Mouse (Mus musculus): Measurements from ENCODE around the gene Gipc3. TPM values are rescaled to one million over a fixed set of nuclear protein-coding genes. Genes with fewer than 3 reads are reported as not detected.

Gene Gipc3
- polyA plus RNA-seq, 1 experiment from 2014 or later: not detected

GRCm38 (mm10) chr10:81301321-81301720 is 41.7 kb downstream of the Gipc3 start:
- Histone ChIP-seq H3K4me1 (peaks cover 22% of the 10 kb centered on the region), H3K36me3 (peaks cover 8% of the 10 kb centered on the region), H3K4me2 (replicated peaks) (no peak overlapping the region), H3K27ac (replicated peaks) (no peak overlapping the region), H3K9me3 (no peaks in the 10 kb centered on the region), H3K9ac (replicated peaks) (no peak overlapping the region), H3K4me3 (no peak overlapping the region), H3K27me3 (no peaks in the 10 kb centered on the region)
- 84% methylated on average over 9 of the region's 9 CpGs for WGBS
- no peak for ATAC-seq (replicated peaks)

DNA sequence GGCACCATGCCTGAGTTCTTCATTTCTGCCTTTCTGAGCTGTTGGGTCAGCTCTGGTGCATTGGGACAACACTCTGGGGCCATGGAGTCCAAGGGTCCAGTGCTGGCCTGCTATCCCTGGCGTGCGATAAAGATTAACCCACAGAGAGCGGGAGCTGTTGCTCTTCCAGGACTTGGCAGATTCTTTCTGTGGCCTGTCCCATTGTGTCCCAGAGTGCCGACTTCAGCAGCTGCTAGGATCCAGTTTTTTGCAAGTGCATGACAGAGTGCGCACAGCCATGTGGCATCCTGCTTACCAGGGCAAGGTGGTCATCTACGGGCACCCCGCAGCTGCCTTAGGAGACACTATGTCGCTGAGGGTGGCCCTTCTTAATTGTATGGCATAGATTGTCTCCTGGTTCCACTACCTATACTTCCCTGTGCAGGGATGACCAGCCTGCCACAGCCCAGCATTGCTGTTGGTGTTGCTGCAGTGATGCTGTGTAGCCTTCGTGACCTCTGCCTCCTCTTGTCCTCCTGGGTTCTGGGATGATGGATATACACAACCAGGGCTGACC is 42.6 kb downstream of the Gipc3 start:
- H3K27me3 ChIP-seq: no peaks in the 10 kb centered on the region
- no peak overlapping the region for H3K9ac ChIP-seq (replicated peaks)
- no peak overlapping the region for H3K4me2 ChIP-seq (replicated peaks)
- peaks cover 31% of the 10 kb centered on the region for H3K4me1 ChIP-seq
- no peak for ATAC-seq (replicated peaks)
- H3K27ac ChIP-seq (replicated peaks): no peak overlapping the region
- H3K36me3 ChIP-seq: no peaks in the 10 kb centered on the region
- no peaks in the 10 kb centered on the region for H3K9me3 ChIP-seq
- H3K4me3 ChIP-seq: no peak overlapping the region
- WGBS: 81% methylated on average over 9 of the region's 9 CpGs

- Histone ChIP-seq H3K4me2 (replicated peaks) (no peak overlapping the region), H3K4me3 (no peak overlapping the region), H3K9ac (replicated peaks) (no peak overlapping the region), H3K9me3 (no peaks in the 10 kb centered on the region), H3K27me3 (no peaks in the 10 kb centered on the region), H3K36me3 (no peaks in the 10 kb centered on the region), H3K27ac (replicated peaks) (no peak overlapping the region), H3K4me1 (peaks cover 37% of the 10 kb centered on the region)
- 93% methylated on average over 14 of the region's 14 CpGs for WGBS
- ATAC-seq (replicated peaks): no peak
Observed at GRCm38 (mm10) chr10:81299585-81300351, 43.3 kb downstream of the Gipc3 start.

DNA sequence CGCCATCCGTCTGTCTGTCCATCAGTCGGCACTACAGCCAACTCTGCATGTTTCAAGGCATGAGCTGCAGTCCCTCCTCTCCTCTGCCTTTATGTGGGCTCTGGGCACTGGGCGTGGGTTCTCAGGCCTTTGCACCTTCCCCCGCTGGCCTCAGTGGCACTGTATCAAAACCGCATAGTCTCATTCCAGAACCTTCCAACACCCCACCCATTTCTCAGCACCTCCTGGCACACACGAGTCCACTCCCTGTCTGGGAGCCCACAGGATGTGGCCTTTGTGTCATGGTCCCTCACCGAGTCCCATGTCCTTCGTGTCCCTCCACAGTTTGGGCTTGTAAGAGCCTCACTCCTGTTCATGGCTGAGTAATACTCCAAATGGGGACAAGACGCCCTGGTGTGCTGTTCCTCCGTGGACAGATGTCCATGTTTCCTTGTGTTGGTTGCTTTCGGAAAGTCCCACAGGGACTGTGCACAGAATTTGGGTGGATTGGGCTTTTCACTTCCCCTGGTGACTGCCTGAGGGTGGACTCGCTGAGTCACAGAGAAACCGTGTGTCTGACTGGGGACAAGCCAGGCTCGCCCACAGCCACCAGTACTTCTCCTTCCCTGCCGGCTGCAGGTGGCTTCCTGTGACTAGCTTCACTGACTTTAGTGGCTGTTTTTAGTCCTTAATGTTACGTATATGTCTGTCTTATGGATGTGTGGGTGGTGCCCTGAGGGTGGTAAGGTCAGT is 44.5 kb downstream of the Gipc3 start:
- no peak for ATAC-seq (replicated peaks)
- 96% methylated on average over 17 of the region's 17 CpGs for WGBS
- no peak overlapping the region for H3K9ac ChIP-seq (replicated peaks)
- H3K4me2 ChIP-seq (replicated peaks): no peak overlapping the region
- no peaks in the 10 kb centered on the region for H3K9me3 ChIP-seq
- H3K4me1 ChIP-seq: peaks cover 49% of the 10 kb centered on the region
- H3K27ac ChIP-seq (replicated peaks): no peak overlapping the region
- no peaks in the 10 kb centered on the region for H3K36me3 ChIP-seq
- no peak overlapping the region for H3K4me3 ChIP-seq
- no peaks in the 10 kb centered on the region for H3K27me3 ChIP-seq

GRCm38 (mm10) chr10:81297845-81298244 is 45.2 kb downstream of the Gipc3 start:
- no peak overlapping the region for H3K27ac ChIP-seq (replicated peaks)
- H3K4me1 ChIP-seq: peaks cover 42% of the 10 kb centered on the region

GRCm38 (mm10) chr10:81297246-81297645 is 45.8 kb downstream of the Gipc3 start:
- 86% methylated on average over 6 of the region's 6 CpGs for WGBS
- H3K27me3 ChIP-seq: no peaks in the 10 kb centered on the region
- H3K36me3 ChIP-seq: no peaks in the 10 kb centered on the region
- peaks cover 36% of the 10 kb centered on the region for H3K4me1 ChIP-seq
- ATAC-seq (replicated peaks): no peak
- H3K9ac ChIP-seq (replicated peaks): no peak overlapping the region
- H3K9me3 ChIP-seq: no peaks in the 10 kb centered on the region
- H3K4me2 ChIP-seq (replicated peaks): no peak overlapping the region
- H3K4me3 ChIP-seq: no peak overlapping the region
- no peak overlapping the region for H3K27ac ChIP-seq (replicated peaks)

More at GRCm38 (mm10) chr10:81297845-81298244, 45.2 kb downstream of the Gipc3 start:
- 88% methylated on average over 10 of the region's 10 CpGs for WGBS
- no peaks in the 10 kb centered on the region for H3K9me3 ChIP-seq
- no peaks in the 10 kb centered on the region for H3K27me3 ChIP-seq
- H3K9ac ChIP-seq (replicated peaks): no peak overlapping the region
- ATAC-seq (replicated peaks): no peak
- no peak overlapping the region for H3K4me2 ChIP-seq (replicated peaks)
- no peak overlapping the region for H3K4me3 ChIP-seq
- H3K36me3 ChIP-seq: no peaks in the 10 kb centered on the region

- ATAC-seq (replicated peaks): no peak
- H3K27ac ChIP-seq (replicated peaks): no peak overlapping the region
- peaks cover 44% of the 10 kb centered on the region for H3K4me1 ChIP-seq
- no peak overlapping the region for H3K4me3 ChIP-seq
- H3K4me2 ChIP-seq (replicated peaks): 0 out of 2 replicates have a peak overlapping the region, but pooled peaks have one; percentile 74
- no peaks in the 10 kb centered on the region for H3K9me3 ChIP-seq
- no peaks in the 10 kb centered on the region for H3K36me3 ChIP-seq
- 91% methylated on average over 6 of the region's 6 CpGs for WGBS
- no peak overlapping the region for H3K9ac ChIP-seq (replicated peaks)
- H3K27me3 ChIP-seq: no peaks in the 10 kb centered on the region; the same call in 1 of the 2 replicates
Observed at GRCm38 (mm10) chr10:81295185-81295584, 47.9 kb downstream of the Gipc3 start.

DNA sequence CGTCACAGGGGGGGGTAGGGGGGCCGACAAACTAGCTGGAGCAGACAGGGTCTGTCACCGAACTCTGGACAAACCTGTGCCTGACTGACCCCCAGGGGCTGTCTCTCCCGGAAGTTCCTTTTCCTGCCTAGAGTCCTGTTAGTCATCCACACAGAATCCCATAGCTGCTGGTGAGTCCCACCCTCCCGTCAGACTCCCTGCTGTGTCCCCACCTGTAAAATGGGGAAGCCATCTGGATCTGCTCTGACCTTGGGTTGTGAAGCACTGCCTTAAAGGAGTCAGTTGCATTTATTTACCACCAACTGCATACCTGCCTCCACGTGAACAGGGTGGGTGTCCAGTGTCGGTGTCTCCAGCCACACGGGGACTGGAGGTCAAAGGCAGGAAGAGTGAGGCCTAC is 48.6 kb downstream of the Gipc3 start:
- ATAC-seq (replicated peaks): no peak
- H3K4me2 ChIP-seq (replicated peaks): peak overlapping the region; percentile 74
- peak overlapping the region; percentile 97 for H3K4me3 ChIP-seq
- WGBS: 71% methylated on average over 8 of the region's 8 CpGs
- H3K27ac ChIP-seq (replicated peaks): no peak overlapping the region
- H3K27me3 ChIP-seq: no peaks in the 10 kb centered on the region; the same call in 1 of the 2 replicates
- no peaks in the 10 kb centered on the region for H3K36me3 ChIP-seq
- H3K9me3 ChIP-seq: no peaks in the 10 kb centered on the region
- H3K4me1 ChIP-seq: peaks cover 45% of the 10 kb centered on the region
- H3K9ac ChIP-seq (replicated peaks): peak overlapping the region; percentile 95

DNA sequence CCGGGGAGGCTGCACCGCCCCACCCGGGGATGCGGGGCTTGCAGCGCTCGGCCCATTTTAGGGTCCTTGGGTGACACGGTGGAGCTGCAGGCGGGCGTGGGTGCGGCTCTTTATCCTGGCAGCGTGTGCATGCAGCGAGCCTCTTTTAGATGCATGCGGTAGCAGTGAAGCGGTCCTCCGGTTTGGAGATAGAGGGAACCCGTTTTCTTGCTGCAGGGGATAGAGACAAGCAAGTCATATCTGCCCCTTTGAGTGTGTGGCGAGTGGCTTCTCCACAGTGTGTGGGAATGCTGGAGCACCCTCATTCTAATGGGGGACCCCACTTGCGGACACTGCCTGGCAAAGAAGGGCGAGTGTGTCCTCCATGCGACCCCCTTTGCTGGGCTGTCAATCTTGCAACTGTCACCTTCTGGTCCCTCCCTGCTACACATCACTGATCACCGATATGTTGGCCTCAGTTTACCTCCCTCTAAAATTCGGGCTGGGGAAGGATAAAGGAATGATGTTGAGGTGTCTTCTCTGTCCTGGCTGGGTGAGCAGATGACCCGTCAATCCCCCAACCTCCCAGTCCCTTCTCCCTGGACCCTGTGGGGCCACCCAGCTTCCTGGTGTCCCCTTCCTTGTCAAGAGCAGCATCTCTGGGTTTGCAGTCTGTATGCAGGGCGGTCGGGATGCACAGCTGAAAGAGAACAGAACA is 49.6 kb downstream of the Gipc3 start:
- ATAC-seq (replicated peaks): peak; percentile 24
- 3% methylated on average over 25 of the region's 25 CpGs for WGBS
- no peaks in the 10 kb centered on the region for H3K9me3 ChIP-seq

GRCm38 (mm10) chr10:81292554-81293333 is 50.3 kb downstream of the Gipc3 start, which contains the start of gene Pip5k1c:
Gene Pip5k1c, plus strand, starts transcription at chr10:81292963.
- H3K27me3 ChIP-seq: no peaks in the 10 kb centered on the region; the same call in 1 of the 2 replicates
- peak within 1 kb of the TSS; percentile 95 for H3K27ac ChIP-seq (replicated peaks)
- peak; percentile 95 for ATAC-seq (replicated peaks)
- H3K4me1 ChIP-seq: peaks cover 47% of the 10 kb centered on the region
- peak within 1 kb of the TSS; percentile 97 for H3K4me3 ChIP-seq
- WGBS: under 1% methylated on average over 75 of the region's 80 CpGs
- H3K4me2 ChIP-seq (replicated peaks): peak within 1 kb of the TSS; percentile 74
- H3K36me3 ChIP-seq: no peaks in the 10 kb centered on the region
- no peaks in the 10 kb centered on the region for H3K9me3 ChIP-seq
- H3K9ac ChIP-seq (replicated peaks): peak within 1 kb of the TSS; percentile 95

More for the DNA sequence above, 49.6 kb downstream of the Gipc3 start:
- no peaks in the 10 kb centered on the region; the same call in 1 of the 2 replicates for H3K27me3 ChIP-seq
- peak overlapping the region; percentile 95 for H3K9ac ChIP-seq (replicated peaks)
- no peaks in the 10 kb centered on the region for H3K36me3 ChIP-seq
- peaks cover 47% of the 10 kb centered on the region for H3K4me1 ChIP-seq
- H3K4me2 ChIP-seq (replicated peaks): peak overlapping the region; percentile 74
- peak overlapping the region; percentile 97 for H3K4me3 ChIP-seq
- H3K27ac ChIP-seq (replicated peaks): peak overlapping the region; percentile 95

- Histone ChIP-seq H3K9me3 (no peaks in the 10 kb centered on the region), H3K36me3 (no peaks in the 10 kb centered on the region), H3K4me2 (replicated peaks) (peak within 1 kb of the TSS; percentile 74; the same call in 1 of the 2 replicates), H3K27me3 (no peaks in the 10 kb centered on the region; the same call in 1 of the 2 replicates), H3K9ac (replicated peaks) (no peak within 1 kb of the TSS), H3K4me3 (peak within 1 kb of the TSS; percentile 97), H3K4me1 (peaks cover 45% of the 10 kb centered on the region), H3K27ac (replicated peaks) (no peak within 1 kb of the TSS)
- WGBS: 77% methylated on average over 9 of the region's 9 CpGs
- no peak for ATAC-seq (replicated peaks)
Observed at GRCm38 (mm10) chr10:81291511-81292104, 51.5 kb downstream of the Gipc3 start, which contains the start of gene Tjp3. Gene Tjp3, minus strand, starts transcription at chr10:81291581.

Data from forebrain, embryonic 15.5 days (tissue).